Mouse (Mus musculus) adrenal gland, adult 2 months (tissue): Measurements from ENCODE around the gene Chn2. TPM values are rescaled to one million over a fixed set of nuclear protein-coding genes. Genes with fewer than 3 reads are reported as not detected.

Experiments
- DNase-seq: peaks from one replicate; pipeline ENCODE4 v3.0.0; 2021
- polyA plus RNA-seq: library from polyadenylated mRNA; depleted of rRNA; stranded (reverse); fragments of >200 nt; gene quantifications from 2 replicates; pipeline ENCODE4 v1.2.3, GENCODE M21; 2012
- total RNA-seq, 2 experiments: library from RNA; stranded (reverse); gene quantifications; 2 replicates each; pipeline ENCODE4 v1.2.3; 2021

Gene Chn2
- total and polyA plus RNA-seq, 3 experiments = 9.2 to 13.7 (median 11.5) TPM

DNA sequence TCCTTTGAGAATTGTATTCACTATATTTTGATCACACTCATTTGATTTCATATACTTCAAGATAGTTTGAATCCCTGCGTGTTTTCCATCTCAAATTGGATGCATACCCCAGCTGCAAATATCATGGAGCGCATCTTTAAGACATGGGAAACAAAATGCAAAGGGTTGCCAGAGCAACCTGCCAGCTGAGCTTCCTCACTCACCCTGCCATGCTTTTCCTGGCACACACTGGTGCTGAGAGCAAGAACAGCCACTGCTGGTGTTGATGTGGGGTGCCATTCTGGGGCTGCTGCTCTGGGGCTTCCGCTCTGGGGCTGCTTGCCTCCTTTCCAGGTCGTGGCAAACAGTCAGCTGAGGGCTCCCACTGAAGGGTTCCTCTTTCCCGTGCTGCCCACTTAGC lies 247.5 kb downstream of the Chn2 start:
- no peak for DNase-seq

GRCm38 (mm10) chr6:54289774-54290500 lies 250.6 kb downstream of the Chn2 start:
- no peak for DNase-seq

DNA sequence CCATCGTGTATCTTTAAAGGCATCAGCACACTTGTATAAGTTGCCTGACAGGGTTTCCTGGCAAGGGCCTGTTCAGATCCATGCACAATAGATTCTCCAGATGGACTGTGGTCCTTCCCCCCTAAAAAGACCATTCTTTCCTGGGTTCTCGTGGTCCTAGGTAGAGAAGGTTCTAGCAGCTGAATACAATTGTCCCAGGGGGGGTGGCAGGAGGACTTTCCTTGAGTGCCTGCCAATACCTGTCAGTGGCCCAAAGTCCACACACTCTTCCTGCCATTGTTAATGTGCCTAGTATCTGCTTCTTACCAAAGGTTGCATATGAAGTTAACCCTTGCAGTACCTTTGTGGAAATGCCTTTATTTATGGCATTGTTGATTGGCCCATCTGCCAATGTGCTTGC lies 257.9 kb downstream of the Chn2 start:
- DNase-seq = no peak

DNA sequence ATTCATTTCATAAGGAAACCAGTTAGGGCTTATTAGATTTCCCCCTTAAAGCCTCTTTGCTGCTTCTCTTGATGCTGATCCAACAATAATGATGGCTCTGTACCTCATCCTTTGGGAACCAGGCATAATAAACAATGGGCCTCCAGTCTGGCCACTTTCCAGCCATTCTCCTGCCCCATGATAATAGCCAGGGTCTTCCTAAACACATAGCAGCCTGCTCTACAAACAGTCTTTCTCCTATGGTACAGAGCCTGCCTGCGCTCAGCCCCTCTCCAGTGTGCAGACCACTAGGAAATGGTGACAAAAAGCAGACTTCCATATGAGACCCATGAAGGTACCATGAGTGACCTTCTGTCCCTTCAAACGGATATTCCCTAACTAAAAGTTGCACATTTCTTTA lies 260.1 kb downstream of the Chn2 start:
- no peak for DNase-seq

DNA sequence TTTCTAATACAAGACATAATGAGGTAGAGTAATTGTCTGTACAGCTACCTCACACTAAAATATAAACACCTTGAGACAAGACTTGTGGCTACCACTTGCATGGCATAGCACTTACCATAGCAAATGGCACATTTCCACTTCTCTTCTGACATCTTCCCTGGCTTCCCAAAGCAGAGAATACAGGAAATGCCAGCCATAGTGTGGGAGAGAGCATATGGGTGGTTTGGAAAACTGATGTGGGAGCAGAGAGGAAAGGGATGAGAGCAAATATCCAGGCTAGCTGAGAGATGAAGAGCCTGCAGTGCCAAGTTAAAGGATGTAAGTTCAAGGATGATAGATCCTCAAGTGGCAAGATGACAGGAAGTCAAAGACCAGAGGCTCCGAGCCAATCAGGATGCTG lies 266.4 kb downstream of the Chn2 start:
- DNase-seq = no peak

DNA sequence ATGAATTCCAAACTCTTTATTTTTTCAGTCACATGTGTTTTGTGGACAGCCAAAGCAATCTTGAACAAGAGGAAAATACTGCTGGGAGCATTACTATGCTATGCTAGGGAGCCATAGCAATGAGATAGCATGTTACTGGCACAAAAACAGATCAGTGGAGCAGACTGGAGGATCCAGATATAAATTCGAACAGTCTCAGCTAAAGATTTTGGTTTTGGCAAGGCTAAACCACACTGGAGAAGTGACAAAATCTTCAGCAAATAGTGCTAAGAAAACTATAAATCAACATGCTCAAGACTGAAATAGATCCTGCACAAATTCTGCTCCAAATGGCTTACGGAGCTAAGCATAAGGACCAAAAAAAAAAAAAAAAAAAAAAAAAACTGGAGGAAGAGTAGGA lies 273.7 kb downstream of the Chn2 start:
- no peak for DNase-seq

DNA sequence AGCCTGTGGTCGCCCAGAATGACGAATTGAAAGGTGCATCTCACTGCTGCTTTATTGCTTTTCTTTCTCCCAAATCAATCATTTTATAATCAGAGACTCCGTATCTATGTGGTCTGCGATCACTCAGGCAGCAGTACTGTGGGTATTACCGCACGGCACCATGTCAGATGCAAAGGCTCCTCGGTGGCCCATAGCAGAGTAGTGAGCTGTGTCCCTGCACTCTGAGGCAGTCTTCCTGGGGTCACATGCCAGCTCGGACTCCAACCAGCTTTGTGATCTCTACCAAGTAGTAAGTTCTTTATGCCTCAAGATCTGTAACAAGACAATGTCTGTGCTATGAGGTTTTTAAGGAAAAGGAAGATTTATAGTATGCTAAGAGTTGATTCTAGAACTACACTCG lies 279.3 kb downstream of the Chn2 start:
- no peak for DNase-seq

DNA sequence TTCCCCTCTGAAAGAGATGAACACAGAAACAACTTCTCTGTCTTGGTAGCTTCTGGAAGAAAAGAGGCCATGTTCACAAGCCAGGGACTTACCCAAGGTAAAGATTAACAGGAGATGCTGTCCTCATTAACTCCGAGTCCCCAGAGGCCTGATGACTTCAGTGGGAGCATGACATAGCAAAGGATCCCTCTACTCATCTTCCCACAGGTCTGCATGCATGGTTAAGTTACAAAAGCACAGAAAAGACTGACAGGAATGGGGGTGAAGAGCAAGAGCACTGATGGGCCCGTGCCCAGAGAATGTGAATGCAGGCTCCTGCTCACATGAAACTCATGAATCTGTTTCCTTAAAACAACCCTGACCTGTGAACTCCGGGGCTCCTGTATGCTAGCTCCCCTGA lies 279.8 kb downstream of the Chn2 start:
- no peak for DNase-seq

- no peak for DNase-seq
These were observed 280.9 kb downstream of the Chn2 start for GRCm38 (mm10) chr6:54320236-54320635.

GRCm38 (mm10) chr6:54325246-54325885 lies 286.0 kb downstream of the Chn2 start, which contains the start of gene Prr15:
Prr15 (plus strand) TSS chr6:54325835.
- DNase-seq = no peak

- DNase-seq = peak; percentile 81
These were observed 287.6 kb downstream of the Chn2 start for GRCm38 (mm10) chr6:54326671-54327625.

GRCm38 (mm10) chr6:54327626-54328003 lies 288.3 kb downstream of the Chn2 start:
- DNase-seq = peak; percentile 83

- no peak for DNase-seq
These were observed 289.4 kb downstream of the Chn2 start for GRCm38 (mm10) chr6:54328783-54329182.

DNA sequence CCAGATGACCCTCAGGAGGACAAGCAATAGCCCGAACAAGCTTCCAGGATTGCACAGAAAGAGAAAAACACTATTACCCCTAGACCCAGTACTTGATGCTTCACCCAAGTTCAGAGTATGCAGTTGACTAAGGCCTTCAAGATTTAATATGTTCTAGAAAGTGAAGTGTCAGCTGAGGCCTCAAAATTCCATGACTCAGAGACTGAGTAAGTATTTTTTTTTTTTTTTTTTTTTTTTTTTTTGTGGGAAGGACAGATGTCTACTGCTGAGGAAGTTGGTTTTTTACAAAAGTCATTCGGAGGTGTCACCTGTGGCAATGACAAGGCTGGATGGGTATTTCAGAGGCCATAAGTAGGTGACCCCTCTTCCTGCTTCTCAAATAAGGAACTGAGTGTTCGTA lies 290.2 kb downstream of the Chn2 start:
- no peak for DNase-seq

GRCm38 (mm10) chr6:54330166-54330565 lies 290.8 kb downstream of the Chn2 start:
- no peak for DNase-seq

DNA sequence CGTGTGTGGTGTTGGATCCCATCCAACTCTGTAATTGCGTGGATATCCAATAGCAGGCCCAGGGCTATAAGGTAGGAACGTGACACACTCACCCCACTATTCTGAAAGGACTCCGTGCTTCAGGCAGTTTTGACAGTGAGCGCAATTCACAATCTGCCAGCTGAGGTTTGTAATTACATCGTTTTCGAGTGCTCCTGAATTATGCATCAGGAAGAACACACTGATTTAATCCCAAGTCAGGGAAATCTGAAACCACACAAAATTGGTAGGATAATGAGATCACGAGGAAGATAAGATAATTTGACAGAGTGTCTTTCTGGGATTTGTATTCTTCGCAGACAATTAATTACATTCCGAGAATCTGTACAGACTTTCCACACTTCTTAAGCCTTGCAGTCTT lies 292.4 kb downstream of the Chn2 start:
- DNase-seq = no peak

DNA sequence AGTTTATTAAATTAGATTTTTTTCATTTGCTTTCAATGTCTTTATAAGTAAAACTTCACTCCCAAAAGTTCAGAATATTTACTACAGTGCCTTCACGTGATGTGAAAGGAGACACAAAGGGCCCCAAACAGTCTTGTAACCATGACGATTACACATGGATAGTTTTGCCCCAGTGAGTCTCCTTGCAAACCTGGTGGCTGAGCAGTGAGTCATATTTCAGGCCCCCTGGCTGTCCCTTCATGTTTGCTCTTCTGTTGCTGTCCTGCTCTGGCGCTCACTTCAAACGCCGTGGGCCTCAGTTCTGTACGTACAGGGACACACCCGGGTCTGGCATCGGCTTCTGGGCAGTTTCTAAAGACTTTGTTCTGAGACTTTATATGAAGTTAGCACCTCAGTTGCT lies 292.8 kb downstream of the Chn2 start:
- peak; percentile 47 for DNase-seq

- peak; percentile 29 for DNase-seq
These were observed 293.8 kb downstream of the Chn2 start for GRCm38 (mm10) chr6:54333116-54333651.

DNA sequence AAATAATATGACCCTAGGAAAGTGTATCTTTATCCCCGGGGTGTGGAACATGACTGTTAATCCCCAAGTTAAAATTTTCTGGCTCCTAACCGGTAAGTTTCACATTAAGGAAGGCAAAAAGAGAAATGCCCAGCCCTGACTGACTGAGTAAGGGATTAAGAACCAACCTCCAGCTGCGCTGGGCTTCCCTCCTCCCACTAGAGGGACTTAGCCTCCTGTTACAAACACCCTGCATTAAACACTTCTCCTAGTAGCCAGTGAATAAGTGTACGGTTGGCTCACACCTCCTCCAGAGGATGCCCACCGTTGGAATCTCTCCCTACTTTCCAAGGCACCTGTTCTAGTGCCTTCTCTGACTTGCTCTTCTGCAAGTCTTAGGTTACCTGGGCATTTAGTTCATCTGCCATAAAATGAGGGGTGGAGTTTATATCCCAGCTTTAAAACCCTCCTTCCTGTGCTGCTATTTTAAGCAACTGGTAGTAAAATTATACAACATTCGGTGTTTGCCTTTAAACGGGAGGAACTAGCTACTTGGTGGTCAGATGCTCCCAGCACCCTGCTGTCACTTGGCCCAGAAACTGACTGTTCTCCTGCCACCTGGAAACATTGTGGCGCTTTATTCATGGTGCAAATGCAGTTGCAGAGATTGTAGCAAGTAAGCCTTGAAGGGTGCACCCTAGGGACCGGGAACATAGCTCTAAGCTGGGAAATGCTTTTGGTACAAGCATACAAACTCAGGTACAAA lies 294.5 kb downstream of the Chn2 start:
- no peak for DNase-seq

DNA sequence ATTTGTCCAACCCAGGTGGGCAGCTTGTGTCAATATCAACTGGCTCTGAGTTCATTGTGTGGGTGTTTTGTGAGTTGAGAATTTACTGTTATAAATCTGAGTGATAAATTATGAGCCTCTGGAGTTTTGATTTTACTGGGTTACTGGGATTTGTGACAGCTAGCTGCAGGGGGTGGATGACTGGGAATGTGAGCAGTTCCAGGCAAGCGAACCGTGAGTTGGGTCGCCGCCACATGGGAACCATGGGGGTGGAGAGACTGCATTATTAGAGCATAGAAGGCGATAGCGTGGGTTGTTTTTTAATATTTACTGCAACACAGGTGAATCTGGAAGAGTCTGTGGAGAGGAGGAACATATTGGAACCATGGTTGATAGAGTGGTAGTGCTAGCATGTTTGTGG lies 298.0 kb downstream of the Chn2 start:
- no peak for DNase-seq

DNA sequence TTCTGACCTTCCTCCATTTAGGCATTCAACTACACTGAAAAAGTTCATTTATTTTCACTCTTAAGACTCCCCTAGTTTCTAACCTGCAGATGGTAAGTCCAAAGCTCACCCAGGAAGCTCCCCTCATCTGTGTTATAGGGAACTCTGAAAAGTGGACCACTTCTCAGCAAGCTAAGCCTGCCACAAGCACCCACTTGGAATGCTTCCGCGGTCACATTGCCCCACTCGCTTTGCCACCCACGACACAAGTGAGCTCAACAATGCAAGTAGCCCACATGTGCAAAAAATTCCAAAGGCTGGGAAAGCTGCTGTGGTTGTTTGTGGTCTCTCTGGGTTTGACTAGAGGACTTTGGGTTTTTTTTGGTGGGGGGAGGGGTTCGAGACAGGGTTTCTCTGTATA lies 301.8 kb downstream of the Chn2 start:
- no peak for DNase-seq

- DNase-seq = no peak
These were observed 302.9 kb downstream of the Chn2 start for GRCm38 (mm10) chr6:54342223-54342622.
